Mouse (Mus musculus) myocyte (in vitro differentiated cells): ENCODE data around the gene Pisd.

Experiments
- CEBPB ChIP-seq: IDR thresholded peaks from 2 replicates; pipeline ENCODE4 v1.6.1; 2011; ENCODE audit warnings: mild to moderate bottlenecking, moderate library complexity; ENCODE audit not compliant: poor library complexity, insufficient read depth, severe bottlenecking
- MAX ChIP-seq: IDR thresholded peaks from one replicate; pipeline ENCODE4 v1.6.1; 2011; ENCODE audit warnings: low read depth, mild to moderate bottlenecking, control low read depth
- POLR2A ChIP-seq: IDR thresholded peaks from one replicate; pipeline ENCODE4 v1.6.1; 2011; ENCODE audit warnings: low read depth, mild to moderate bottlenecking, control low read depth, moderate library complexity; ENCODE audit not compliant: insufficient read length
- REST ChIP-seq: IDR thresholded peaks from one replicate; pipeline ENCODE4 v1.6.1; 2011; ENCODE audit warnings: mild to moderate bottlenecking, control low read depth, moderate library complexity; ENCODE audit not compliant: insufficient read depth, insufficient read length
- SRF ChIP-seq: IDR thresholded peaks from one replicate; pipeline ENCODE4 v1.6.1; 2011; ENCODE audit warnings: low read depth; ENCODE audit not compliant: control insufficient read depth, insufficient read length
- TCF12 ChIP-seq: IDR thresholded peaks from one replicate; pipeline ENCODE4 v1.6.1; 2011; ENCODE audit warnings: mild to moderate bottlenecking, control low read depth; ENCODE audit not compliant: poor library complexity, insufficient read depth, severe bottlenecking
- USF1 ChIP-seq: IDR thresholded peaks from one replicate; pipeline ENCODE4 v1.6.1; 2011; ENCODE audit warnings: low read depth, mild to moderate bottlenecking, control low read depth, moderate library complexity

GRCm38 (mm10) chr5:32693411-32693810 is 92.0 kb downstream of the Pisd start:
- TF ChIP-seq MAX, result no peak
- TF ChIP-seq POLR2A, result no peak
- no peak for TF ChIP-seq TCF12
- no peak for TF ChIP-seq USF1
- no peak for TF ChIP-seq CEBPB
- TF ChIP-seq SRF, result no peak
- TF ChIP-seq REST, result no peak
